In genomic region chr6:125349575-125350230, GRCm38 (mm10) we compare ENCODE assay signal across 8 mouse cellular contexts. TPM values are rescaled to one million over a fixed set of nuclear protein-coding genes. Genes with fewer than 3 reads are reported as not detected.
DNase-seq lines count a peak whose midpoint lies in the region; ATAC-seq and TF ChIP-seq lines count a peak whose summit lies in the region.

No protein-coding gene starts in this region.

- TF ChIP-seq EP300 in liver, embryonic 14.5 days (IDR thresholded peaks at IDR 0.05; ENCODE audit: low read depth), result no peak

- DNase-seq in layer of hippocampus, adult 2 months (ENCODE audit: low spot score in 2 of 2), result no peak
- DNase-seq in layer of hippocampus, postnatal 14 days (ENCODE audit: low spot score in 2 of 2), result no peak
- DNase-seq in brain, adult 2 months (ENCODE audit: low read depth, low spot score), result peak; percentile 39
- peak; percentile 75 for DNase-seq in gastrocnemius, postnatal 25 days
- peak; percentile 81 for DNase-seq in induced T-regulatory cell, adult 2 months (ENCODE audit: low read depth)
- DNase-seq in liver, embryonic 14.5 days (ENCODE audit: low read depth in 3 of 3, low spot score in 3 of 3), result peak in 2 of 3 experiments; percentile 27 to 29
- peak; percentile 73 for DNase-seq in naive thymus-derived CD4-positive, alpha-beta T cell, adult 2 months (ENCODE audit: low read depth)
- DNase-seq in yolk sac, embryonic 10.5 days (ENCODE audit: low spot score), result peak; percentile 84

- 0% methylated on average over 27 of the region's 27 CpGs for WGBS in liver, embryonic 14.5 days (ENCODE audit: insufficient replicate concordance)

- H3K9me3 ChIP-seq in liver, embryonic 14.5 days (ENCODE audit: control insufficient read depth, low read length), result no peaks in the 10 kb centered on the region

- ATAC-seq in liver, embryonic 14.5 days (ENCODE audit: insufficient read depth), result peak; percentile 69; the same call in 1 of the 2 replicates

- peak overlapping the region; percentile 62 for H3K4me3 ChIP-seq in layer of hippocampus, adult 2 months
- H3K4me3 ChIP-seq in liver, embryonic 14.5 days (ENCODE audit: insufficient read depth in 1 of 2, low read depth in 2 of 2, low read length in 2 of 2), result peak overlapping the region; percentile 61 to 67

- H3K27me3 ChIP-seq in liver, embryonic 14.5 days (ENCODE audit: control insufficient read depth, insufficient read depth, low read length), result no peaks in the 10 kb centered on the region

- peak overlapping the region; percentile 50 for H3K9ac ChIP-seq in liver, embryonic 14.5 days (replicated peaks)

- peaks cover 0 to 34% of the 10 kb centered on the region in 2 experiments; a peak in 3 of 4 replicates for H3K4me1 ChIP-seq in liver, embryonic 14.5 days (replicated peaks; ENCODE audit: control insufficient read depth in 2 of 2, insufficient read depth in 2 of 2, low read length in 1 of 2)

- H3K36me3 ChIP-seq in liver, embryonic 14.5 days (replicated peaks; ENCODE audit: control insufficient read depth, insufficient read depth, low read depth), result no peaks in the 10 kb centered on the region

- TF ChIP-seq CTCF in layer of hippocampus, adult 2 months (conservative IDR thresholded peaks at IDR 0.05), result no peak
- no peak for TF ChIP-seq CTCF in liver, embryonic 14.5 days (IDR thresholded peaks at IDR 0.05; ENCODE audit: low read depth)

- H3K27ac ChIP-seq in layer of hippocampus, adult 2 months, result peak overlapping the region; percentile 83
- H3K27ac ChIP-seq in liver, embryonic 14.5 days, result no peak overlapping the region

- peak overlapping the region; percentile 61 for H3K4me2 ChIP-seq in liver, embryonic 14.5 days (ENCODE audit: low read depth)

RNA-seq across cellular contexts. Expression of gene Tnfrsf1a, which starts 0.5 kb away (rescaled TPM):
- 10 to 100 TPM; 12.0 to 12.1 TPM for total RNA-seq in layer of hippocampus, adult 2 months (2021)
- total RNA-seq in layer of hippocampus, postnatal 14 days (2021), result 10 to 100 TPM; 12.8 to 15.2 TPM
- 10 to 100 TPM; 26.7 to 33.7 TPM for total RNA-seq in gastrocnemius, postnatal 25 days (2021)
- polyA plus RNA-seq in liver, embryonic 14.5 days (2012; rRNA removed), result 15.4 and 16.8 TPM in 2 replicates
- 19.8 and 21.1 TPM in 2 replicates for polyA plus RNA-seq in liver, embryonic 14.5 days (2014; fragmentation: Nextera tagmentation; extraction: Ambion mirVana)

RNA-seq across cellular contexts. Expression of gene Scnn1a, which starts 29.2 kb away (rescaled TPM):
- 1 to 10 TPM; 4.3 to 5.2 TPM for total RNA-seq in layer of hippocampus, adult 2 months (2021)
- 1 to 10 TPM; 2.8 to 4.1 TPM for total RNA-seq in layer of hippocampus, postnatal 14 days (2021)
- total RNA-seq in gastrocnemius, postnatal 25 days (2021), result under 1 TPM; 0.10 to 0.19 TPM
- polyA plus RNA-seq in liver, embryonic 14.5 days (2012; rRNA removed), result 0.34 and 0.40 TPM in 2 replicates
- polyA plus RNA-seq in liver, embryonic 14.5 days (2014; fragmentation: Nextera tagmentation; extraction: Ambion mirVana), result 0.34 and 0.36 TPM in 2 replicates

RNA-seq across cellular contexts. Expression of gene Plekhg6, which starts 30.9 kb away (rescaled TPM):
- total RNA-seq in layer of hippocampus, adult 2 months (2021), result under 1 TPM in 1 of 2 experiments, not detected in 1; 0.17 TPM
- total RNA-seq in layer of hippocampus, postnatal 14 days (2021), result not detected
- not detected for total RNA-seq in gastrocnemius, postnatal 25 days (2021)
- 0.39 and 0.48 TPM in 2 replicates for polyA plus RNA-seq in liver, embryonic 14.5 days (2012; rRNA removed)
- 0.38 and 0.47 TPM in 2 replicates for polyA plus RNA-seq in liver, embryonic 14.5 days (2014; fragmentation: Nextera tagmentation; extraction: Ambion mirVana)

RNA-seq across cellular contexts. Expression of gene Ltbr, which starts 36.0 kb away (rescaled TPM):
- total RNA-seq in layer of hippocampus, adult 2 months (2021), result 1 to 10 TPM; 6.6 to 9.8 TPM
- total RNA-seq in layer of hippocampus, postnatal 14 days (2021), result 10 to 100 TPM in 1 of 2 experiments, 1 to 10 TPM in 1; 9.8 to 13.3 TPM
- total RNA-seq in gastrocnemius, postnatal 25 days (2021), result 10 to 100 TPM; 21.2 to 21.7 TPM
- 12.3 and 12.5 TPM in 2 replicates for polyA plus RNA-seq in liver, embryonic 14.5 days (2012; rRNA removed)
- polyA plus RNA-seq in liver, embryonic 14.5 days (2014; fragmentation: Nextera tagmentation; extraction: Ambion mirVana), result 15.2 and 15.7 TPM in 2 replicates

Comparison
In these comparisons a context has a peak if more than half of its experiments do, and no peak if none do; other contexts are left out.
1. DNase-seq: peak in brain, adult 2 months (single experiment), gastrocnemius, postnatal 25 days (single experiment), induced T-regulatory cell, adult 2 months (single experiment), liver, embryonic 14.5 days (2 of 3), naive thymus-derived CD4-positive, alpha-beta T cell, adult 2 months (single experiment) and yolk sac, embryonic 10.5 days (single experiment); none in layer of hippocampus, adult 2 months (0 of 2) and layer of hippocampus, postnatal 14 days (0 of 2).